Mouse (Mus musculus): Measurements from ENCODE around the gene Tfam. TPM values are rescaled to one million over a fixed set of nuclear protein-coding genes. Genes with fewer than 3 reads are reported as not detected.
A peak's percentile ranks its signal among the peaks of the same experiment; 100 is the strongest.

Gene Tfam
- polyA plus RNA-seq, 1 experiment from 2014 or later: 29.4 TPM

- under 1% methylated on average over 46 of the region's 68 CpGs for WGBS
- DNase-seq (ENCODE audit: low spot score) (peak; percentile 96), ATAC-seq (peak; percentile 99)
- H3K27me3 ChIP-seq (replicated peaks; ENCODE audit: insufficient read depth, low read length): no peaks in the 10 kb centered on the region
- no peaks in the 10 kb centered on the region for H3K9me3 ChIP-seq (ENCODE audit: low read length)
- H3K4me2 ChIP-seq (replicated peaks; ENCODE audit: low read depth, low read length): peak overlapping the region; percentile 88
- peak overlapping the region; percentile 65; the same call in 1 of the 2 replicates for H3K27ac ChIP-seq (ENCODE audit: low read length)
- no peaks in the 10 kb centered on the region for H3K36me3 ChIP-seq (ENCODE audit: insufficient read depth, low read length)
- H3K4me3 ChIP-seq (ENCODE audit: low read depth, low read length): peak overlapping the region; percentile 86
- TF ChIP-seq EP300 (IDR thresholded peaks at IDR 0.05) (no peak), CTCF (IDR thresholded peaks at IDR 0.05) (peak; percentile 52)
- H3K9ac ChIP-seq (replicated peaks; ENCODE audit: low read depth): peak overlapping the region; percentile 83
- H3K4me1 ChIP-seq (ENCODE audit: insufficient read depth, low read depth, low read length): 0 out of 2 replicates have a peak, but pooled peaks cover 4% of the 10 kb centered on the region
These were observed 402 bp downstream of the Tfam start for GRCm38 (mm10) chr10:71237516-71238239.

DNA sequence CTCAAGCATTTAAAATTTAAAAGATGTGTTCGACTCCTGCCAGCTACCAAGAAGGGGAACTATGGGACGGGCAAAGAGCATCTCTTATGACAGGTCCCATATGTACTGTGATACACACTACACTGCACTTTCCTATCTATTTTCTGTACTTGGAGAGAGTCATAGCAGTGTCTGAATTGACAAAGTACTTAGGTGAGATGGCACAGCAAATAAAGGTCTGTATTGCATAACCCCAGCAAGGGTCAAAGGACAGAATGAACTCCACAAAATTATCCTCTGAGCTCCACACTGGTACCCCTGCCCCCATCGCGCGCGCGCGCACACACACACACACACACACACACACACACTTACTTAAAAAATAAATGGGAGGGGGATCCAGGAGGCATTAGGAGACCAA is 4.0 kb downstream of the Tfam start:
- no peak for TF ChIP-seq CTCF (IDR thresholded peaks at IDR 0.05)
- TF ChIP-seq EP300 (IDR thresholded peaks at IDR 0.05): no peak
- H3K4me3 ChIP-seq (ENCODE audit: low read depth, low read length): no peak overlapping the region
- DNase-seq (ENCODE audit: low spot score): no peak
- H3K9ac ChIP-seq (replicated peaks; ENCODE audit: low read depth): no peak overlapping the region
- peaks cover 5% of the 10 kb centered on the region; the same call in 1 of the 2 replicates for H3K36me3 ChIP-seq (ENCODE audit: insufficient read depth, low read length)
- H3K27ac ChIP-seq (ENCODE audit: low read length): no peak overlapping the region
- WGBS: 96% methylated on average over 8 of the region's 8 CpGs
- H3K4me2 ChIP-seq (replicated peaks; ENCODE audit: low read depth, low read length): no peak overlapping the region
- ATAC-seq: no peak
- no peaks in the 10 kb centered on the region for H3K27me3 ChIP-seq (replicated peaks; ENCODE audit: insufficient read depth, low read length)
- no peaks in the 10 kb centered on the region for H3K9me3 ChIP-seq (ENCODE audit: low read length)
- H3K4me1 ChIP-seq (ENCODE audit: insufficient read depth, low read depth, low read length): 0 out of 2 replicates have a peak, but pooled peaks cover 4% of the 10 kb centered on the region

DNA sequence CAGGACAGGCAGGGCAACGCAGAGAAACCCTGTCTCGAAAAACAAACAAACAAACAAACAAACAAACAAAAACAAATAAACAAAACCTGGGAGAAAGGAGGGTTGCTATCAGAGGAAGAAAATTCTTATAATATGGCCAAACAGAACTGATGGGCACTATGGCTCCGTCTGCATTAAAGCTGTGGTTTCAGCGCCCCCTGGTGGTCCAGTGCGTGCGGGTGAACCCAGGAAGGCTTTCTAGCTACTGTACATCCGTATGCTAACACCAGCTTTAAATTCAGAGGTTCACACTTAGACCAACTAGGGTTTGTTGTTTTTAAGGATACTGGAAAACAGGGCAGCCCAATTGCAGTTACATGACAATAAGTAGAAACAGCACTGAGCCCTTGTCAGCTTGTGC is 12.2 kb downstream of the Tfam start:
- no peak overlapping the region for H3K9ac ChIP-seq (replicated peaks; ENCODE audit: low read depth)
- DNase-seq (ENCODE audit: low spot score) (peak; percentile 64), ATAC-seq (peak; percentile 57; the same call in 1 of the 2 replicates)
- H3K36me3 ChIP-seq (ENCODE audit: insufficient read depth, low read length): peaks cover 14% of the 10 kb centered on the region
- H3K27ac ChIP-seq (ENCODE audit: low read length): no peak overlapping the region
- no peak overlapping the region for H3K4me3 ChIP-seq (ENCODE audit: low read depth, low read length)
- no peaks in the 10 kb centered on the region for H3K9me3 ChIP-seq (ENCODE audit: low read length)
- no peak overlapping the region for H3K4me2 ChIP-seq (replicated peaks; ENCODE audit: low read depth, low read length)
- 26% methylated on average over 7 of the region's 7 CpGs for WGBS
- no peaks in the 10 kb centered on the region for H3K4me1 ChIP-seq (ENCODE audit: insufficient read depth, low read depth, low read length)
- TF ChIP-seq EP300 (IDR thresholded peaks at IDR 0.05) (no peak), CTCF (IDR thresholded peaks at IDR 0.05) (peak; percentile 86)
- no peaks in the 10 kb centered on the region for H3K27me3 ChIP-seq (replicated peaks; ENCODE audit: insufficient read depth, low read length)

- Histone ChIP-seq H3K36me3 (ENCODE audit: insufficient read depth, low read length) (peaks cover 7% of the 10 kb centered on the region; the same call in 1 of the 2 replicates), H3K9ac (replicated peaks; ENCODE audit: low read depth) (no peak overlapping the region), H3K4me1 (ENCODE audit: insufficient read depth, low read depth, low read length) (no peaks in the 10 kb centered on the region), H3K27me3 (replicated peaks; ENCODE audit: insufficient read depth, low read length) (0 out of 2 replicates have a peak, but pooled peaks cover 3% of the 10 kb centered on the region), H3K27ac (ENCODE audit: low read length) (no peak overlapping the region), H3K4me3 (ENCODE audit: low read depth, low read length) (no peak overlapping the region), H3K9me3 (ENCODE audit: low read length) (no peaks in the 10 kb centered on the region), H3K4me2 (replicated peaks; ENCODE audit: low read depth, low read length) (no peak overlapping the region)
- 88% methylated on average over 5 of the region's 5 CpGs for WGBS
- DNase-seq (ENCODE audit: low spot score): no peak
- ATAC-seq: no peak
- TF ChIP-seq CTCF (IDR thresholded peaks at IDR 0.05): no peak
- TF ChIP-seq EP300 (IDR thresholded peaks at IDR 0.05): no peak
These were observed 15.0 kb downstream of the Tfam start for GRCm38 (mm10) chr10:71223101-71223500.

DNA sequence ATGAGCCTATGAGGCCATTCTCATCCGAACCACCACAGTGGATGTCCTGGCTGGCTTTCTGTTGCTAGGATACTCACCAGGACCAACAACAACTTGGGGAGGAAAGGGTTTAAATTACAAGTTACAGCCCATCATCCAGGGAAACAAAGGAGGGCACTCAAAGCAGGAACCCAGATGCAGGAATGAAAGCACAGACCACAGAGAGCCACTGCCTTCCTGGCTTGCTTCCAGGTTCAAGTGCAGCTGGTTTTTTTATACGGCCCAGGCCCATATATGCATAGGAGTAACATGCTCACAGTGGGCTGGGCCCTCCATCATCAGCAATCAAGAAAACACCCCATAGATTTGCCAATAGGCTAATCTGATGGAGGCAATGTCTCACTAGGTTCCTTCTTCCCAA is 15.4 kb downstream of the Tfam start:
- 73% methylated on average over 2 of the region's 2 CpGs for WGBS
- Histone ChIP-seq H3K4me3 (ENCODE audit: low read depth, low read length) (no peak overlapping the region), H3K27ac (ENCODE audit: low read length) (no peak overlapping the region), H3K4me1 (ENCODE audit: insufficient read depth, low read depth, low read length) (no peaks in the 10 kb centered on the region), H3K9me3 (ENCODE audit: low read length) (no peaks in the 10 kb centered on the region), H3K27me3 (replicated peaks; ENCODE audit: insufficient read depth, low read length) (0 out of 2 replicates have a peak, but pooled peaks cover 3% of the 10 kb centered on the region), H3K4me2 (replicated peaks; ENCODE audit: low read depth, low read length) (no peak overlapping the region), H3K9ac (replicated peaks; ENCODE audit: low read depth) (no peak overlapping the region), H3K36me3 (ENCODE audit: insufficient read depth, low read length) (peaks cover 7% of the 10 kb centered on the region; the same call in 1 of the 2 replicates)
- DNase-seq (ENCODE audit: low spot score) (no peak), ATAC-seq (no peak)
- no peak for TF ChIP-seq EP300 (IDR thresholded peaks at IDR 0.05)
- no peak for TF ChIP-seq CTCF (IDR thresholded peaks at IDR 0.05)

GRCm38 (mm10) chr10:71218228-71218892 is 19.7 kb downstream of the Tfam start:
- Histone ChIP-seq H3K4me2 (replicated peaks; ENCODE audit: low read depth, low read length) (no peak overlapping the region), H3K9ac (replicated peaks; ENCODE audit: low read depth) (no peak overlapping the region), H3K9me3 (ENCODE audit: low read length) (no peaks in the 10 kb centered on the region), H3K27ac (ENCODE audit: low read length) (no peak overlapping the region), H3K4me3 (ENCODE audit: low read depth, low read length) (no peak overlapping the region), H3K4me1 (ENCODE audit: insufficient read depth, low read depth, low read length) (no peaks in the 10 kb centered on the region), H3K27me3 (replicated peaks; ENCODE audit: insufficient read depth, low read length) (0 out of 2 replicates have a peak, but pooled peaks cover 3% of the 10 kb centered on the region), H3K36me3 (ENCODE audit: insufficient read depth, low read length) (no peaks in the 10 kb centered on the region)
- TF ChIP-seq CTCF (IDR thresholded peaks at IDR 0.05) (peak; percentile 87), EP300 (IDR thresholded peaks at IDR 0.05) (no peak)
- DNase-seq (ENCODE audit: low spot score) (peak; percentile 80), ATAC-seq (peak; percentile 81)
- WGBS: 15% methylated on average over 8 of the region's 8 CpGs
